Mouse (Mus musculus) cerebellum, postnatal 14 days (tissue): ENCODE measurements at regions not wholly inside any gene's neighbourhood (a gene's known extent, or its start where the extent isn't known, plus 50 kb on each side); places are given as distances from the start of the nearest gene placed in this dataset.
"Not testable (repeated sequence)": the region's sequence is repeated elsewhere in the genome, so short reads cannot be mapped to it uniquely, and the experiment has no call there.

Experiments
- DNase-seq, 2 experiments: peaks; one replicate each; pipeline ENCODE4 v3.0.0; 2021; ENCODE audit warnings: mixed read lengths in 2 of 2

DNA sequence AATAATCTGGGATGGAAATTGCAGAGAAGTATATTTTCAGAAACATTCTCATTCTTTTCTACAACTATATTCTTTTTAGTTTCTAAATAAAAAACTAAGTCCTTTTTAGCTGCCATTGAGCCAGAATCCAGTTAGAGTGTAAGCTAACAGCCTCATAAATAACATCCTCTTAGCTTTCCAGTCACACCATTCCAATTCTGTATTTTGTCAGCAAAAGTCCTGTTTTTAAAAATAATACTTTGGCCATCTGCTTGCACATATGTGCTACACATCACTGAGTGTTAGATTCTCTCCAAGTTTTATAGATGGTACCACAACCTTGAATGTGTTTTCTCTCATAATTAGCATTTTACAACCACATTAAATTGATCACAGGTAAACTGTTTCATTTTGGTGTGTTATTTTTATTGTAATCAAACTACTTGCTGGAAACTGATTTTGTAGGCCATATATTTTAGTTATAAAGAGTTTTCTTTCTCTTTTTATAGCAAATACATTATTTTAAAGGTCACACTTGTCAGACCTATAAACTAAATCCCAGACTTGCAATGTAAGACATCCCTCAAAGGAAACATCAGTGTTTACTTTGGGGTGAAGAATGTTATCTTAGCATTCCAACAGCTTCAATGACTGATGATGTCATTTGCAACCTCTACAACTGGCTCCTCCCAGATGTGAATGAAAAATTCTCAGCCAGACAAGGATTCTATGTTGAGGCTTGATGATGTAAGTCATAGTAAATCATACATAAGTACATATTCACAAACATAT, 1878.9 kb upstream of the Flrt2 start:
- DNase-seq: no peak

DNA sequence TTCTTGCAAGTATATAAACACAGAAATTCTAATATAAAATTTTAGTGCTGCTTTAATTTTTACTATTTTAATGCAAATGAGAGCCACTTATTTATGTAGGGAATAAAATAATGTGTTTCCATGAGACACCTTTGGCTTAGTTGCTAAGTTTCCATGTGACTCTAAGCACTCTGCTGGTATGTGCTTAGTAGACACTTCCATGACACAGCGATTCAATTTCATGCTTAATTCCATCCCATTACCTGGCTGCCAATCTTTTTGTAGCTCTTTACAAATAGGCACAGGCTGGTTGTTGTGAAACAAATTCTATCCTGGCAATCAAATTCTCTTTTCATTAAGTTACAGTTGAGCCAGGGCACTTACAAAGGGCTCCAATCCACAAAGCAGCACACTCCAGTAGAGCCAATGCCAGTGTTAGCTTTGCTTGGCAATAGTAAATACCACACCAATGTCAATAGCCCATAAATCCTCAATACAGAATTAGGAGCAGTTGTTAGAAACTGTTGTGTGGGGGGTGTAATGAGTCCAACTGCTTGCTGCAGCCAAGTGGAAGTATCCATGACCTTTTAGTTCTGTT, 1841.0 kb upstream of the Flrt2 start:
- DNase-seq: no peak

DNA sequence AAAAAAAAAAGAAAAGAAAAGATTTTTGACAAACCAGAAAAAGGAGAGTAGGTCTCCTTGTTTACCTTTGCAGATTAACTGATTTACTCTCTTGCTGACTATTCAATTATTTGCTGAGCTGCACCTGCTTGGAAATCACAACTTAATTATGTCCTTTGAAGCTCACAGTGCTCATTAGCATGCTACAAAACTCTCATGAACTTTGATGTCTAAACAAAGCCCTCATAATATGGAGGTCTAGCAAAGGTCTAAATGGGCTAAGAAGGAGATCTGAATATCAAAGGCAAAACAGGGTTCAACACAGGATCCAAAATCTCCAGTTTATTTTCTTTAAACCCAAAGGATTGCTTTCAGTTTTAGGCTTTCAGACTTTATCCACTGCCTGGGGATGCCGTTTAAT, 1840.4 kb upstream of the Flrt2 start:
- DNase-seq: no peak

DNA sequence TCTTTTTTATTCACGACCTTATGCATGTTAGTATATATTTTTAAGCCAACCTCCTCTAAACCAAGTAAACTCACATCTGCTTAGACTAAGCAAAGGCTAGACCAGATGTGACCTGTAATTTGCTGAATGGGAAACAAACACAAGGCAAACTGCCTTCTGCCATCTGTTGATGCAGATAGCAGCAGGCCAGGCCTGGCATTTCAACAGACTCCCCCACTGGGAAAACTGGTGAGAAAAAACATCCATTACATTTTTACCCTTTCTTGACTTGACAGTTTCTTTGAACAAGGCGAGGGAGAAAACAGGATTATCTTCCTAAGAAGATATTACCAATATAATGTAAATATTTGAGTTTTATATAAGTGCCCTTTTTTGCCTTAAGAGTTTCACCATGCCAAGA, 1806.1 kb upstream of the Flrt2 start:
- peak; percentile 9 to 12 for DNase-seq

DNA sequence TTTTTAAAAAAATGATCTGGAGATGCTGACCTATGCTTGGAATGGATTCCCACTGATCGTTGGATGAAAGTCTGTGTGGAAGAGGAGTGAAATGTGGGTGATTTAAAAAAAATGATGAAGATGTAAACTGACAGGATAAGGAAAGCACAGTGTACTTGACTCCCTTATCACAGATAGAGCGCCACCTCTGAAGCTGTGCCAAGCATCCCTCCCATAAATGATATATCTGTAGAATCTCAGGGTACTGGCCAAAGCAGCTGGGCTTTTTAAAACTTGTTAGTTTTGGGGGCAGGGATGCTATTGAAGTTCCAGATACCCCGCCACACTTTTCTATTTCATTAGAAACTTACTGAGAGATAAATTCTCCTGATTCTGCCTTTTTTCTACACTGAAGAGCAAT, 1801.9 kb upstream of the Flrt2 start:
- no peak for DNase-seq

DNA sequence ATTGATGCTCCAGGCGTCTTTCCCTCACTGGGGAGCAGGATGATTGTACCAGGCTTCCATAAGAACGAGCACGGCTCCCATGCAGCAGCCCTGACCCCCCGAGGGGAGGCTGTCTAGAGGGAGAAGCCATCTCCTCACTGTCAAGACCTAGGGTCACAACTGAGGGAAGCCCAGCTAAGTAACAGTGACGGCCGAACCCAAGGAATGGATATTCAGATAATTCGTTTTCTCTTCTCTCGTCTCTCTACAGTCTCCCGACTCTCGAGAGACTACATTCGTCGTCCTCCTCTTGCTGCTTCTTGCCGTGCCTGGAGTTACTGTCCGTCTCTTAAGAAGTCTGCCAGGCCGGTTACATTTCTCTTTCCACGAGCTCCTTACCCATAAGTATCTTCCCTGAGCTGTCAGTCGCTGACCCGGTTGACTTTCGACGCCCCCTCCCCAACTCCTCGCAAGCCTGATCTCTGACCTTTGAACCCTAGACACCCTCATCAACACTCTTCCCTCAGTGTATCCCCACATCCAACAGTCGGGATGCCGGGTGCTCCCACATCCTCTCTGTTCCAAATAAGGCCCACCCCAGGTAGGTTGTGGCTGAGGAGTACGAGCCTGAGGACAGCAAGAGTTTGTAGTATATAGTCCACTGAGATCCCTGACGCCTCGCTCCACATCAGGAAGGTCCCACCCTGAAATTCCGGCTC, 1763.3 kb upstream of the Flrt2 start:
- DNase-seq: not testable (repeated sequence)

DNA sequence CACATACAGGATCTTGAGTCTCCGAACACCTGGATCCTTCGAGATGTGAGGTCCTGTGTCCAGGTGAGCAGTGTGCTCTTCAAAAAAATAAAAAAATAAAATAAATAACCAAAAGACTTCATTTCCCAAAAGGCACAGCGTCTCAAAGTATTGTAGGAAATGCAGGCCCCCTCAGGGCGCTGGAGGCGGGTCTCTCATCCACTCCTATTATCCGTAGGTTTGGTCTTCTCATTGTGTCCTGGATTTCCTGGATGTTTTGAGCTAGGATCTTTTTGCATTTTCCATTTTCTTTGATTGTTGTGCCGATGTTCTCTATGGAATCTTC, 1762.8 kb upstream of the Flrt2 start:
- DNase-seq: not testable (repeated sequence)

DNA sequence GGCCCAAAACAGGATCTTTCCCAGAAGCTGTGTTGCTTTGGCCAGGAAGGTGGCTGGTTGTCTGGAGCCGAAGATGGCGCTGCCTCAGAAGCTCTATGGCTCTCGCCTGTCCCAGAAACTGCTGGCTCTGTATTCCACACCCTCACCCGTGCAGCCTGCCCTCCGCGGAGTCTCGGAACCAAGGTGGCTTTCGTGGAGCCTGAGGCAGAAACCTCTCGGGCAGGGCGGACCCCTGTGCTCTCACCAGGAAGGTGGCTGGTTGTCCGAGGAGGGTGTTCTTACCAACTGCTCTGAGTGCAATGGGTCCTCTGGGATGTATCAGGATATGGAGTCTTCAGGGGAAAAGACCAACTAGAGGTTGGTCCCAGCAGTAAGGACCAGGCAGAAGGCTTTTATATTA, 1761.8 kb upstream of the Flrt2 start:
- not testable (repeated sequence) for DNase-seq

DNA sequence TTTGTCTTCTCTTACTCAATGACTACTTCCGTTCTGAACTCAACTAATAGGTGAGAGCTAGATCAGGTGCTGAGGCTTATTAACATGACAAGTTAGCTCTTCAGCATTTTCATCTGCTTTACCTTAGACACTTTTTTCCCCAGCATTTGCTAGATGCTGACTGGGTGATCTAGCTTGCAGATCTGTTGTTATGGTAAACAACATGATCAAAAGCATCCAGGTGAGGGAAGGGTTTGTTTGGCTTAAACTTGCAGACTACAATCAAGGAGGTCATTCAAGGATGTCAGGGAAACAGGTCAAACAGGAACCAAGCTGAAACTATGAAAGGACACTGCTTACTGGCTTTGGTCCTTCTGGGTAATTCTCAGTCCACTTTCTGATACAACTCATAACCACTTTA, 1731.2 kb upstream of the Flrt2 start:
- no peak for DNase-seq

DNA sequence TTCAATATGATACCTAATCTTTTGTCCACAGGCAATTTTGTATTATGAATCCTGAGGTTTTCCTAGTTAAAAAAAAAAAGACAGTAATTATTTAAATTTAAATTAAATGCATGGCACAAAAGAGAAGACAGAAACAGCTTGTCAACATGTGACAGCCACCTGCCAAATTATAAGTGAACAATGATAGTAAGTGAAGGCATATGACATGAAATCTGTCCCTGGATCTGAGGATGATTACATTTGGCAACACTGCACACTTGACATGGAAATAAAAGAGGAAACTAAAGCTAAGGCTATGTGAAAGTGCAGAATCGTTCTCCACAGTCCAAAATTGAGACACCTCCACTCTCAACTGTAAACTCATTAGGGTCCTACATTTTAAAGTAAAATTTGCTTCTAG, 1710.7 kb upstream of the Flrt2 start:
- no peak for DNase-seq

DNA sequence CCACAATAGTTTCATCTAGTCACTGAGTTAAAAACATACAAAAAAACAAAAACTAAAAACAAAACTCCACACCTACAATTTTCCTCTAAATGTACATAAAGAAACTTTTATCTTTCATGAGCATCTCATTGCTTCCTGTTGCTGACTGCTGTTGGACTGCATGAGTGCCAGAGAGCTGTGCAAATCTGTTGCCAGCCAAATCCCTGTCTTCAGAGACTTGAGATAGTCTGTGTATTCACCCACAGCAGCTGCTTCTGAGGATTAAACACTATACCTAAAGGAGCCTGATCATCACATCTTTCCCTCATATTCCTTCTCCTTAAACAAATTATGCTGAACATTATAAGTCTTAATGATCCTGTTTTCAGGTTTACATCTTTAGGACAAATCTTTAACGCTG, 1700.5 kb upstream of the Flrt2 start:
- peak; percentile 11 to 12 for DNase-seq

DNA sequence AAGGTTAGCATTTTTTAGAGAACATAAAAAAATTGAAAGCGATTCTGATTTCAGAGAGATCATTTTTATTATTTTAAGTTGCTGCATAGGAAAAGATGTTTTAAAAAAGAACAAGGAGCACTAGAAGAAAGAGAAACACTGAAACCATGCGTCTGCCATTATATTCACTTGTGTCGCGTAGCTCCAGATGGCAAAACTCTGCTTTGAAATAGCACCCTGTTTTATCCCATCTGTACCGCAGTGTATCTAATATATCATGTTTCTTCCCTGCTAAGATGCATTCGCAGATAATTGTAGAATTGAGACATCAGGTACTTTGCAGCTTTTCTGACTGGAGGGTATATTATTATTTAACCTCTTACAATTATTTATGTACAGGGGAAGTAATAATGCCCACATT, 1698.2 kb upstream of the Flrt2 start:
- no peak for DNase-seq

DNA sequence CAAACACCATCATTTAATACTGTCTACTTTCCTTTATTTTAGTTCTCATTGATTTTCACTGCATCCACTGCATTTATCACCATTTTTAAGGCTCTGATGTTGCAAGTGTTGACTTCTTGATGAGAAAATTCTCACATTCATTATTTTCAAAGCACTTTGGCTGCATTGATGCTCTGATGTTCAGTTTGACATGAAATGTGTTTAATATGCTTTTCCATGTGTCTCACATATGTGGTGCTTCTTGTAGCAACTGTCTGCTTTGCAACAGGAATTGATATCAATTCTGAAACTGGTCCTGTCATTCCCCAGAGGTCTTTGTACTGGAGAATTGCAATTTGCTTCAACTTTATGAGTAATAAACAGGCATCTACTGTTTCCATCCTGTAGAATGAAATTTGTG, 1676.1 kb upstream of the Flrt2 start:
- DNase-seq: no peak

DNA sequence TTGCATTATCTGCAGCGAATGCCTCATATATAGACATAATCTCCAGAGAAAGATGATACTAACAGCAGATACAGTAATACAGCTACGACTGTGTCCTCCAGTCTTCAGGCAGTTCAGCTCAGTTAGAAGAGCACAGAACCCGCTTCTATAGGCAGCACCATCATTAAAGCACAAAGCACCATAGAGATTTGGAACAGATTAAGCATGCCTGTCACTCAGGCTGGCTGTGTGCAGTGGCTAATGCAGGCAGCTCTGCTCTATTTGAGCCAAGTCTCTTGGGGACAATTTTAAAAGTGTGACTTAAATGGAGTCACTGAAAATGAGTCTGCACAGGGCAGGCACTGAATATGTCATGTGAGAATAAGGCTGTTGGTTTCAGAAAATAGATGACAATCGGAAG, 1660.7 kb upstream of the Flrt2 start:
- no peak for DNase-seq

DNA sequence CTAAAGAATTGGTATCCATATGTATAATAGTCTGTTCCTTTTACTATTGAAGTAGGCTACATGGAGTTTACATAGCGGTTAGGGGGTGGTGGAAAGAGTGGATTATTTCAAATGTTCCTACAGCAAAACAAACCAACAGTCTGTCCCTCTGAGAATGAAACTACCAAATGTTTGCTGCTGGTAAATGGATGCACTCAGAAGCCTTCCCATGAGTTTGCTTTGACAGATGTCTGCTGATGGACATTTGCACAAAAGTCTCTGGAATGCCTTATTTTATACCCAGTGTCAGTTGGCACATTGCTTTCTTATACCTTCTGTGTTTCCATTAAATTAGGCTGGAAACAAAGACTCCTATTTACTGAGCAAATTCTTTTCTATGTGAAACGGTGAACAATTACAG, 1644.1 kb upstream of the Flrt2 start:
- no peak for DNase-seq

DNA sequence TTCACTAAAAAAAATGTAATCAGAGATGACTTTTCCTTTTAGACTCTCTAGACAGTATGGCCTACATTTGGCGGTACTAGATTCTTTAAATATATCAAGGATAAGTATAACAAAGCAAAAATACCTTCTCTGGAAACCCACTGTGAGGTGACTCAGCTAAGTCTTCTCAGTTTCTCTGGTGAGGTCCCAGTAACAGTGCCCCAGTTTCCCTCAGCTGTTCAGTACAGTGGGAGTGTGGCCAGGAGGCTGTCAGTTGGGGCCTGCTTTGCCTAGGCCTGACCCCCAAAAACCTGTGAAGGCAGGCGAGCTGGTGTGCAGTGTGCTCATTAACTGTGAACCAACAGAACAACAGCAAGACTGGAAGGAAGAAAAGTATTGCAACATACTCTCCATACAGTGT, 1634.3 kb upstream of the Flrt2 start:
- no peak for DNase-seq

DNA sequence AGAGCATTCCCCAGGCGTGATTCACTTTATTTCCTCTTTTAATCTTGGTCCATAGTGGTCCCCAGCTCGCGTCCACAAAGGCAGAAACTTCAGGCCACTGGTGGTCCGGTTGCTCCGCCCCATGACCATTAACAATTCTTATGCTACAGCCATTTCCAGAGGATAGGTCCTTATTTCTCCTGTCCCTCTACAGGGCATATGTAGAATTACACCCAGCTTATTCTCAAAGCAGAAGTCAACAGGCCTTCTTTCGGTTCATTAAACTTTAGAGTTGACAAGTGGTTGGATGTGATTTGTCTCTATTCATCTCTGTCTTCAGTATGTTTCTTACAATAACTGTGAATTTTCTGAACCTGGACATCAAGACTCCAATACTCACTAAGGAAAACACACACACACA, 1632.4 kb upstream of the Flrt2 start:
- DNase-seq: no peak

DNA sequence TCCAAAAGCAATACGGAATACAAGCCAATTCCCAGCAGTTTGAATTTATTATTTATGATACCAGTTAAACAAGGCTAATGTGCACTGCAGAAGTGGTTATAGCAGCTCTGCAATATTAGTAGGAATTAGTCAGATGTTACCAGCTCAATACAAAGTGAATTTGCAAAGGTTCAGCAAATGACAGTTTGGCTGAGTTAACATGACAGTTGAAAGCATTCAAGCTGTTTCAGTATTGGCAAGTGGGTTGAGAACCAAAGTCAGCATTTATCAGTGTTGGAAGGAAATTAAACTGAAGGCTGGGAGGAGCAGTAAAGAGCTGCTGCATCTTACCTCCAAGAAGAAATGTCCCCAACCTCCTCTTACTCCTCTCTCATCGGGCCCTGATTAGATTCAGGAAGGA, 1631.7 kb upstream of the Flrt2 start:
- peak; percentile 2 to 15 for DNase-seq

DNA sequence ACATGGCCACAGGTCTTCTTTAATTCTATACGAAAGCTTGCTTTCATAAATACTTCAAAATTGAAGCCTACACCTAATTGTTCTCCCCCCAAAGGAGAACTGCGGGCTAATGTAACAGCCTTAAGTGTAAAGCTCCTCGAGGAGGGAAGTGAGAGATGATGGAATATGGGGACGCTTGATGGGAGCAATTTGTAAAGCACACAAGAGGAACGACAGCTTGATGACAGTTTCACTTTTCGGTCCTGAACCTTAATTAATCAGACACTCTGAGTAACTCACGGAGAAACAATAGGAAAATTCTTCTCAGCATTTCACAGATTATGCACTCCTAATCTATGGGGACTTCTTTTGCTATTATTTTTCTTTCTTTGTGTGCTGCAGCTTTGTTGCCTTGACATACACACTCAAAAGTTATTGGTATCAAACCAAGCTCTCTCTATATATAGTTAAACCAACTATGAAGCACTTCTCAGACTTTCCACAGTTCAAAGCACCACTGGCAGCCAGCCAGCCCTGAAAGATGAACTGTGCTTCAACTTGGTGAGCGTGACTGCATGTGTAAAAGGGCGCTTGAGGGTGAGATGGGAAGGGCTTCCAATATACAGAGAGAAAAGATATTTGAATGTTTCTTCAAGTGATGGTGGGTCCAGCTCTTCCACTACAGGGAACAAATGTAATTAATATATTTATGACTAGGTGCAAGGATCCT, 1625.4 kb upstream of the Flrt2 start:
- DNase-seq: peak in 1 of 2 experiments; percentile 19

DNA sequence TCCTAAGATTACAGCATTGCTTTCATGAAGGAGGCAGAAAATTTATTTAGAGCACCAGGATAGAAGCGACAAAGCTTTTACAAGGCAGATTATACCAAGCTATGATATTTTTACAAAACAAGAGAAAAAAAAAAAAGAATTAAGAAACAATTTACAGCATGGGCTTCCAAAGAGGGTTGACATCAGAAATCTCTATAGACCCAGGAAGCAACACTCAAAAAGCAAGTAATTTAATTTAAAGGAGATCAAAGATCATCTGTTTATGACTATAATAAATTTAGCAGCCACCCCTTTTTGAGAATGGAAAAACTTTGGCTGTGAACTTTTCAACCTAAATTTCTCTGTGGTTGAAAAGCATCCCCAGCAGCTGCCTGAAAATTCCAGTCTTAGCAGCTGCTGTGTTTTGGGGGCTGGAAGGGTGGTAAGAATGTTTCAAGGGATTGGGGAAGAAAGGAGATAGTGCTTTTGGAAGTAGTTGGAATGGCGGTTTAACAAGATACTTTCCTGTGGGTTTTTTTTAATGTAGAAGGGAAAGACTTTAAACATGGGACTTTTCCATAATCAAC, 1621.0 kb upstream of the Flrt2 start:
- no peak for DNase-seq

DNA sequence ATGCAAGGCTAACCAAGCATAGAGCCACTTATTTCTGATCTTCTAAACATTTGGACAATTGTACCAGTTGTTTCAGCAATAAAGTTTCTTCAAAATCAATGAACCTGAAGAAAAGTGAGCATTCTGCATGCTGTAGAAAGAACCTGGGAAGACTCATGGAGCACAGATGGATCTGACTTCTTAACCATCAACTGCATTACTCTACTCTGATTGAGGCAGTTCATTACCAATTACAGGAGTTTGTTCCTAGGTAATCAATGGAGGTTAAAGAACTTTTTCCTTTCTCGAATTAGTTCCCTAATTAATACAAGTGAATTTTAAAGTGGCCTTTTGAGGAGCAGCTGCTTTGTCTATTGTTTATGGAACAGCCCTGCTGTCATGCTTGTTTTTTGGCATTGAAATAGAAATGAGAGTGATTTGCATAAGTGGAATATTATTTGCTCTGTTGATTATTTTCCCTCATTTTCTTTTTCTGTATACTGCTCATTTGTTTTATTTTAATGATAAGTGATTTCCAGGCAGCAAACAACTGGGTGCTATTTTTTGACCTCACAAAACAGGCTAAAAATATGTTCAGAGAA, 1586.4 kb upstream of the Flrt2 start:
- no peak for DNase-seq

DNA sequence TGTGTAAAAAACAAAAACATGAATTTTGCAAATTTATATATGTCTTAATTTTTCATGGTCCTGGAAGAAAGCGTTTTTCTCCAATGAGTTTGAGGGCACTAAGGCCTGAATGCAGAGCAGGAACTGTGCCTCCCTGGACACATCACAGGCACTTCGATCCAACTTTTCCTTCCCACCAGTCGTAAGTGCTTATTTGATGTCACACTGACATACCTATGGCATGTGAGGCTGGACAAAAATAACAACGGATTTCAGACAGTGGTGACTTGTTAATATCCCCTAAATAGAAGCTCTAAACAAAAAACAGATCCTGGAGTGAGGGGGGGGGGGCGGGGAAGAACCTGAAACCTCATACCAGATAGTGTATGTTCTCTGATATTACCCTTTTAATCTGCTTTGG, 1541.9 kb upstream of the Flrt2 start:
- DNase-seq: no peak
